Mouse (Mus musculus) Patski (cell line): Measurements from ENCODE around the gene Btg2. TPM values are rescaled to one million over a fixed set of nuclear protein-coding genes. Genes with fewer than 3 reads are reported as not detected.
A peak's percentile ranks its signal among the peaks of the same experiment; 100 is the strongest.

Source experiments
- ATAC-seq: fragments of 100-300 bp; one replicate; pipeline ENCODE4 v1.8.0; 2021
- CTCF ChIA-PET: fragments of 350-600 bp; sonication (Branson Sonifier 250); formaldehyde crosslinking; loops from one replicate; lab custom pipeline; 2022; ENCODE audit warnings: inconsistent platforms; lab: Charles Lee
- POLR2A ChIA-PET: fragments of 350-600 bp; sonication (Branson Sonifier 250); formaldehyde crosslinking; loops from one replicate; lab custom pipeline; 2022; ENCODE audit warnings: antibody characterized with exemption, inconsistent platforms; lab: Charles Lee
- DNase-seq: peaks from one replicate; pipeline ENCODE4 v3.0.0-alpha.2; 2011; ENCODE audit warnings: low read depth, low spot score
- H3K27me3 ChIP-seq: fragments of 371-371 bp; one replicate; pipeline ENCODE4 v1.5.1; 2021
- CTCF ChIP-seq: fragments of 100-300 bp; IDR thresholded peaks from one replicate; pipeline ENCODE4 v1.5.1; 2021
- in situ Hi-C: fragments of 300-500 bp; cut with MboI; formaldehyde crosslinking; loops from 3 replicates; pipeline ENCODE4 v1.11.1; 2018; ENCODE audit warnings: low pct_unique_long_range_greater_than_20kb, mixed read lengths
- polyA plus RNA-seq: library from polyadenylated mRNA; unstranded; gene quantifications from one replicate; pipeline ENCODE4 v1.2.3, GENCODE M21; 2021

The Btg2 gene
- polyA plus RNA-seq, 1 experiment from 2014 or later: 90.2 TPM

- DNase-seq: no peak
- no peaks in the 10 kb centered on the region for H3K27me3 ChIP-seq
- POLR2A ChIA-PET: interaction anchor here (1.0 to 1.7 kb wide), 2 partner anchors 12 to 14 kb away, joined by 3 to 10 read pairs; no protein-coding TSS in a partner anchor
- in situ Hi-C loops: loop anchor here (25.0 kb wide), 1 partner anchor 862 kb away; no protein-coding TSS in a partner anchor
- no peak for TF ChIP-seq CTCF
- CTCF ChIA-PET: interaction anchor here (6.7 kb wide), 1 partner anchor 21 kb away, joined by 23 read pairs; no protein-coding TSS in a partner anchor
- ATAC-seq: peak; percentile 40
These were observed 4.3 kb downstream of the Btg2 start for GRCm38 (mm10) chr1:134074606-134075005.

- no peaks in the 10 kb centered on the region for H3K27me3 ChIP-seq
- no peak for DNase-seq
- CTCF ChIA-PET: interaction anchor here (1.0 to 6.7 kb wide), 2 partner anchors 9 to 21 kb away, joined by 3 to 23 read pairs; no protein-coding TSS in a partner anchor
- peak; percentile 1 for ATAC-seq
- POLR2A ChIA-PET: interaction anchor here (2.0 kb wide), 1 partner anchor 12 kb away, joined by 8 read pairs; no protein-coding TSS in a partner anchor
- in situ Hi-C loops: no loop called here
- no peak for TF ChIP-seq CTCF
These were observed 4.7 kb downstream of the Btg2 start for GRCm38 (mm10) chr1:134074184-134074583.

DNA sequence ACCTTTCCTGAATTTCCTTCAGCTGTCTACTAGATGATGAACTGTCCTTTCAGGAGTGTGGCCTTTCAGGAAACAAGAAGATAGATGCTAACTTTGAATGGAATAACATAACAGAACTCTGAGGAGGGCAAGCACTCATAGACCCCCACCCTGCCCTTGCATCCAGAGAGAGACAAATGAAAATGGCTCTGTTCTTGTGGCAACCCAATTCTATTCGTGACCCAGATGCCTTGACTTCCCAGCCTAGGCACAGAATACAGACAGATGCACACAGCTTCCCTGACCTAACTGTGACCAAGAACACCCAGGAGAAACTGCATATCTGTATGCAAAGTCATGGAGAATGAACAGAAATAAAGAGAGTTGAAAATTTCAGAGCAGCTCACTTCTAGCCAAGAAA lies 5.3 kb downstream of the Btg2 start:
- no peaks in the 10 kb centered on the region for H3K27me3 ChIP-seq
- TF ChIP-seq CTCF: no peak
- DNase-seq: no peak
- ChIA-PET CTCF (interaction anchor here (1.0 to 1.3 kb wide), 2 partner anchors 8 to 9 kb away, joined by 3 to 4 read pairs; no protein-coding TSS in a partner anchor), POLR2A (interaction anchor here (0.6 to 2.0 kb wide), 2 partner anchors 11 to 452 kb away, joined by 4 to 8 read pairs; no protein-coding TSS in a partner anchor)
- in situ Hi-C loops: no loop called here
- ATAC-seq: no peak

DNA sequence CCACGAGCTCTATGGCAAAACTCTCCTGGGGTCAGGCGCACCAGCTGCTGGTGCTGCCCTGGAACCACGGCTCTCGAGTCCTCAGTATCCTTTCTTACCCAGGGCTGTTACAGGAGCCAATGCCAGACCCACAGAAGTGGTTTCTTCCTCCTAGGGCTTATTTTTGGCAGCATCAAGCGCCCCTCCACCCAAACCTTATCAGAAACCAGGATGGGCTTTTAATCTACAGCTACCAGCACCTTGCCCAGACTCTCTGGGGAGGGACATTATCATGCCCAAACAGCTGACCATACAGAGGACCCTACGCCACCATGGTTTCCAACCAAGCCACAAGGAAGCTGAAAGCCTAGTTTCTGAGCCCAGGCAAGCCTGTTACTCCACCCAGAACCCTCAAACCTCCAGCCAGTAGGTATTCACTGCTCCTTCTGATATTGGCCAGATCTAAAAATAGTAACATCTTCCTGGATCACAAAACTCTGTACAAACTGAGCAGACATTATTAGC lies 5.8 kb downstream of the Btg2 start:
- CTCF ChIA-PET: interaction anchor here (0.7 to 1.3 kb wide), 3 partner anchors 8 to 14 kb away, joined by 3 to 4 read pairs (median 3); no protein-coding TSS in a partner anchor
- no peaks in the 10 kb centered on the region for H3K27me3 ChIP-seq
- ATAC-seq: no peak
- no peak for DNase-seq
- no peak for TF ChIP-seq CTCF
- POLR2A ChIA-PET: interaction anchor here (0.6 to 2.0 kb wide), 3 partner anchors 11 to 452 kb away, joined by 4 to 8 read pairs (median 4); no protein-coding TSS in a partner anchor
- in situ Hi-C loops: no loop called here

- ChIA-PET POLR2A (no interaction called here), CTCF (interaction anchor here (1.7 kb wide), 2 partner anchors 15 to 18 kb away, joined by 5 read pairs; no protein-coding TSS in a partner anchor)
- ATAC-seq (no peak), DNase-seq (no peak)
- in situ Hi-C loops: no loop called here
- H3K27me3 ChIP-seq: no peaks in the 10 kb centered on the region
- no peak for TF ChIP-seq CTCF
These were observed 7.4 kb downstream of the Btg2 start for GRCm38 (mm10) chr1:134071411-134072018.

GRCm38 (mm10) chr1:134070099-134070669 lies 8.7 kb downstream of the Btg2 start:
- no peak for TF ChIP-seq CTCF
- in situ Hi-C loops: no loop called here
- no peak for ATAC-seq
- ChIA-PET POLR2A (interaction anchor here (0.9 kb wide), 1 partner anchor 13 kb away, joined by 3 read pairs; no protein-coding TSS in a partner anchor), CTCF (interaction anchor here (1.5 to 1.7 kb wide), 2 partner anchors 14 to 17 kb away, joined by 4 to 5 read pairs; no protein-coding TSS in a partner anchor)
- no peak for DNase-seq
- no peaks in the 10 kb centered on the region for H3K27me3 ChIP-seq

DNA sequence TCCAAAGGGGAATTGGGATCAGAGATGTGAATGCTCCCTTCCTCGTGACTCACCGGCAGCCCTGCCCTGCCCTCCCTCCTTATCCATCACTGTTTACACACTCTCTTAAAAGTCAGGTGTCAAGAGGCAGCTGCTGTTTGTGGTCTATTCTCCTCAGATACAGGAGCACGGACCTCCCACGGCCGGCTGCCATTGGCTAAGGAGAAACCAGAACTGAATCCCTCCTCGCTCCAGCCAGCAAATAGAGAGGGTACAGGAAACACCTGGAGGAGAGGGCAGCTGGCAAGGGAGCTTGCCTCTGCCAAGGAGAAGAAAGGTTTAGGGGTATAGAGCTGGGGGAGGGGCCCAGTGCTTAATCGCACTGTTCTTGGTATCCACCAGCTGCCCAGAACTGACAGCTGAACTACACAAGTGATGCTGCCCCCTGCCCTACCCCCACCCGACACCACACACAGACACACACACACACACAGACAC lies 11.7 kb downstream of the Btg2 start:
- in situ Hi-C loops: no loop called here
- POLR2A ChIA-PET: interaction anchor here (0.6 to 1.6 kb wide), 3 partner anchors 10 to 26 kb away, joined by 3 to 8 read pairs (median 4); no protein-coding TSS in a partner anchor
- DNase-seq: no peak
- CTCF ChIA-PET: interaction anchor here (0.8 to 1.3 kb wide), 3 partner anchors 9 to 13 kb away, joined by 3 to 4 read pairs (median 3); partner anchors contain the start of gene Btg2
- TF ChIP-seq CTCF: no peak
- H3K27me3 ChIP-seq: no peaks in the 10 kb centered on the region
- no peak for ATAC-seq

DNA sequence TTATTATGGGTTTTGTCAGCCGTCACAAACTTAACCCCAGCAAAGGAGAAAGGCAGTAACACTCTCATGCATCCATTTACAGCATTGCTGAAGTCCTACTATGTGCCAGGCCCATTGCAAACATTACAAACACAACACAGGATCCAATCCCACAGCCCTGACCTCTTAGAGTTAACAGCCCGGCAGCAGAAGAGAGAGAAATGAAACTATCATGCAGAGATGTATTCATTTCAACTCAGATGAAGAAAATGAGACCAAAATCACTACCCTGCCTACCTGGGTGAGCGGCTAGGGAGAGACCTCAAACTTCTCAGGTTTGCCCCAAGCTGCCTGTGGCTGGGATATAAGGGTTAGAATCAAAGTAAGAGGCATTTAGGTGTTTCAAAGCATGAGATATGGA lies 12.4 kb downstream of the Btg2 start:
- no peaks in the 10 kb centered on the region for H3K27me3 ChIP-seq
- ATAC-seq: no peak
- no peak for DNase-seq
- ChIA-PET CTCF (interaction anchor here (1.3 to 1.5 kb wide), 2 partner anchors 11 to 12 kb away, joined by 3 to 4 read pairs; partner anchors contain the start of gene Btg2), POLR2A (interaction anchor here (1.0 kb wide), 1 partner anchor 26 kb away, joined by 3 read pairs; no protein-coding TSS in a partner anchor)
- in situ Hi-C loops: no loop called here
- no peak for TF ChIP-seq CTCF

DNA sequence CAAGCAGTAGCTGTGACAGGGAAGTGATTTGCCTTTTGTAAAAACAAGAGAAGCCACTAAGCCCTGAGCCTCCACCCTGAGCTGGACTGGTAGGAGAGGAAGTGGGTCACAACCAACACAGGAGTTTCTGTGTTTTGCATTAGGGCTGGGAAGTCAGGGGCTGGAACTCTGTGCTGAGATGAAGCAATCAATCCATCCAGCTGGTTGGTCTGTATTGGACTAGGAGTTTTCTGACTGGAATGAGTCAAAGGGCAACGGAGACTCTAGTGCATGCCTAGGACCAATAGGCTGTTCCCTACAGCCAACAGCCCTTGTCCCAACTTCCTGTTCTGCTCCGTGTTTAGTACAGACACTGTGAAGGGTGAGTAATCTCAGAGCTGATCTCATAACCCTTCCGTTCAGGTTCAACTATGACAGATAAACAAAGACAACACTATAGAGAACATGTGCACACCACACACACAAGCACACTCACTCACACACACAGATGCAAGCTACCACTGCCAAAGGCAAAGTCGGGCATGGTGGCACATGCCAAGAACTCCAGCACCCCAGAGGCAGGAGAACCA lies 13.6 kb downstream of the Btg2 start:
- in situ Hi-C loops: no loop called here
- ATAC-seq: no peak
- POLR2A ChIA-PET: interaction anchor here (0.6 kb wide), 1 partner anchor 12 kb away, joined by 3 read pairs; no protein-coding TSS in a partner anchor

More for the DNA sequence above, 13.6 kb downstream of the Btg2 start:
- H3K27me3 ChIP-seq: no peaks in the 10 kb centered on the region
- CTCF ChIA-PET: interaction anchor here (1.2 to 1.5 kb wide), 2 partner anchors 8 to 12 kb away, joined by 3 to 4 read pairs; no protein-coding TSS in a partner anchor
- no peak for DNase-seq
- TF ChIP-seq CTCF: no peak
